Mouse (Mus musculus): ENCODE data around the gene Gimap9. TPM values are rescaled to one million over a fixed set of nuclear protein-coding genes. Genes with fewer than 3 reads are reported as not detected.

Gene Gimap9
- polyA plus RNA-seq, 1 experiment = 0.98 TPM

GRCm38 (mm10) chr6:48666159-48666586 is 9.8 kb upstream of the Gimap9 start:
- Histone ChIP-seq H3K4me3 (replicated peaks; ENCODE audit: insufficient read depth, low read depth, low read length) (no peak overlapping the region), H3K27me3 (ENCODE audit: control insufficient read depth, insufficient read depth, low read length) (no peaks in the 10 kb centered on the region), H3K4me1 (ENCODE audit: control insufficient read depth, insufficient read depth, low read length) (no peaks in the 10 kb centered on the region), H3K27ac (ENCODE audit: insufficient read depth, low read length) (no peak overlapping the region)
- WGBS = 67% methylated on average over 7 of the region's 7 CpGs
- TF ChIP-seq POLR2A (IDR thresholded peaks at IDR 0.05; ENCODE audit: borderline replicate concordance, insufficient read depth, low read length) (no peak), CTCF (IDR thresholded peaks at IDR 0.05; ENCODE audit: borderline replicate concordance, insufficient read depth, low read depth, low read length) (no peak)
- DNase-seq = no peak

DNA sequence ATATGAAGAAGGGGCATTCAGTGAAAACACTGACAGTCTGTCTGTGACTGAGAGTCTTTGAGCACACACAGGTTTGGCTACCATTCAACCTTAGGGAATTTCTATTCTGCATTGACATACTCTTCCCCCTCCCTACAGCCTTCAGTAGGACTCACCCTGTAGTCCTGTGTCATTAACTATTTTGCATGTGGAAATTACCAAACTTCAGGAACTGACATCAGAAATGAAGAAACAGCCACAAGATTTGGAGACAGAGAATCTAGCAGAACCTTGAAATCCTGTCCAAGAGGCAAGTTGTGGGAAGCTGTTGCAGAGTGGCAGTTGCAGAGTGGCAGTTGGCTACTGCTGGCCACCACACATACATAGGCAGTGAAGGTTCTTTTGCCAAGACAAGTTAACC is 7.9 kb upstream of the Gimap9 start:
- DNase-seq = no peak
- Histone ChIP-seq H3K4me1 (ENCODE audit: control insufficient read depth, insufficient read depth, low read length) (no peaks in the 10 kb centered on the region), H3K27ac (ENCODE audit: insufficient read depth, low read length) (no peak overlapping the region), H3K4me3 (replicated peaks; ENCODE audit: insufficient read depth, low read depth, low read length) (no peak overlapping the region), H3K27me3 (ENCODE audit: control insufficient read depth, insufficient read depth, low read length) (no peaks in the 10 kb centered on the region)
- TF ChIP-seq POLR2A (IDR thresholded peaks at IDR 0.05; ENCODE audit: borderline replicate concordance, insufficient read depth, low read length) (no peak), CTCF (IDR thresholded peaks at IDR 0.05; ENCODE audit: borderline replicate concordance, insufficient read depth, low read depth, low read length) (no peak)

- no peak for DNase-seq
- no peak overlapping the region for H3K27ac ChIP-seq (ENCODE audit: insufficient read depth, low read length)
- TF ChIP-seq CTCF (IDR thresholded peaks at IDR 0.05; ENCODE audit: borderline replicate concordance, insufficient read depth, low read depth, low read length) = no peak
- TF ChIP-seq POLR2A (IDR thresholded peaks at IDR 0.05; ENCODE audit: borderline replicate concordance, insufficient read depth, low read length) = no peak
- no peaks in the 10 kb centered on the region for H3K4me1 ChIP-seq (ENCODE audit: control insufficient read depth, insufficient read depth, low read length)
- WGBS = 69% methylated on average over 2 of the region's 2 CpGs
- H3K4me3 ChIP-seq (replicated peaks; ENCODE audit: insufficient read depth, low read depth, low read length) = no peak overlapping the region
- H3K27me3 ChIP-seq (ENCODE audit: control insufficient read depth, insufficient read depth, low read length) = no peaks in the 10 kb centered on the region
These were observed 6.4 kb upstream of the Gimap9 start for GRCm38 (mm10) chr6:48669446-48669969.

DNA sequence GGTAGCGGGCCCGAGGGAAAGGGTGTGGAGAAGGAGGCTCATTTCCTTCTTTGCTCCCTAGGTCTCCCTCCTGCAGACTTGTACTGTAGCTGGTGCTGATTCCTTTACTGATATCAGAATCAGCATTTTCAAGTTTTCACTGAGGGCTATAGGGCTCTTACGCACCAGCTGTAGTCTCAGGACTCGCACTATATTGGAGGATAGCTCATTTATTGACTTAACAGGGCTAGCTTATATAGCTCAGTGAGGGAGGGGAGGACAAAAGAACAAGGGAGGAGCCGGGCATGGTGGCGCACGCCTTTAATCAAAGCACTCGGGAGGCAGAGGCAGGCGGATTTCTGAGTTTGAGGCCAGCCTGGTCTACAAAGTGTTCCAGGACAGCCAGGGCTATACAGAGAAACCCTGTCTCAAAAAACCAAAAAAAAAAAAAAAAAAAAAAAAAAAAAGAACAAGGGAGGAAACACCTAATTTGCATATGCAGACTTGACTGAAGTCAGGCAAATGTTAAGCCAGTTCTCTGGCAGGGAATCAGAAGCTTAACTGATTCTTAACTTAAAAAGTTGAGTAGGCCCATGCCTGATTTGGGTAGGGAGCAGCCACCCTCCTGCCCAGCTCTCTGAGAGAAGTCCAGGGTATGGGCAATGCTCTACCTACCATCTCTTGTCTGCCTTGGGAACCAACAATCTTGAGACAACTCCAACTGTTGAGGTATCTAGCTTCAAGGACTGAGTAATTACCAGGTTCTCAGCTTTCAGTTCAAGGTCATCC is 1.5 kb upstream of the Gimap9 start:
- TF ChIP-seq CTCF (IDR thresholded peaks at IDR 0.05; ENCODE audit: borderline replicate concordance, insufficient read depth, low read depth, low read length) = no peak
- no peak for TF ChIP-seq POLR2A (IDR thresholded peaks at IDR 0.05; ENCODE audit: borderline replicate concordance, insufficient read depth, low read length)
- no peaks in the 10 kb centered on the region; the same call in 1 of the 2 replicates for H3K4me1 ChIP-seq (ENCODE audit: control insufficient read depth, insufficient read depth, low read length)
- no peak for DNase-seq
- H3K4me3 ChIP-seq (replicated peaks; ENCODE audit: insufficient read depth, low read depth, low read length) = no peak overlapping the region
- no peak overlapping the region for H3K27ac ChIP-seq (ENCODE audit: insufficient read depth, low read length)
- H3K27me3 ChIP-seq (ENCODE audit: control insufficient read depth, insufficient read depth, low read length) = no peaks in the 10 kb centered on the region
- 96% methylated on average over 9 of the region's 9 CpGs for WGBS

DNA sequence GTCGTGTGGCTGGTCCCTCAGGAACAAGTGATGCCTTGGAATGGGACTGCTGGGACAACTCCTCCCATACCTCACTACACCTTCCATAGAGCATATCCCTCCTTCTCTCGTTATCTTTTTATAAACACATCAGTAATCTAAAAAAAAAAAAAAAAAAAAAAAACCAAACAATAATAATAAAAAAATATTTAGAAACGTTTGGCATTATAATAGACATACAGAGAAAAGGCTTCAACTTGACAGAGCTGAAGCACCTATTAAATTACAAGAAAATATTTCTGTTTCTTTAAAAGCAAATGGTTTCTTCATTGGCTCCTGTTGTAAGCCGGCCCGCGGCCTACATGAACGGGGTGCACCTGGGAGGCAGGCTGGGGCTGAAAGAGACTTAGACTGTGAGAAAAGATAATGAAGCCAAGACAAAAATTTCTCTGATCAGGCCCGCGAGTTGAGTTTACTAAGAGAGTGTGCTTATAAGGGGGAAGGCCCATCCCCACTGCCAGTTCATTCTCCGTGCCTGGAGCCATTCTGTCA is 464 bp upstream of the Gimap9 start:
- TF ChIP-seq CTCF (IDR thresholded peaks at IDR 0.05; ENCODE audit: borderline replicate concordance, insufficient read depth, low read depth, low read length) (no peak), POLR2A (IDR thresholded peaks at IDR 0.05; ENCODE audit: borderline replicate concordance, insufficient read depth, low read length) (no peak)
- Histone ChIP-seq H3K4me3 (replicated peaks; ENCODE audit: insufficient read depth, low read depth, low read length) (no peak overlapping the region), H3K27ac (ENCODE audit: insufficient read depth, low read length) (no peak overlapping the region), H3K4me1 (ENCODE audit: control insufficient read depth, insufficient read depth, low read length) (no peaks in the 10 kb centered on the region; the same call in 1 of the 2 replicates), H3K27me3 (ENCODE audit: control insufficient read depth, insufficient read depth, low read length) (no peaks in the 10 kb centered on the region)
- WGBS = 60% methylated on average over 10 of the region's 10 CpGs
- no peak for DNase-seq

GRCm38 (mm10) chr6:48676860-48677415 is 1.0 kb downstream of the Gimap9 start:
- 34% methylated on average over 5 of the region's 5 CpGs for WGBS
- no peak for DNase-seq
- Histone ChIP-seq H3K27me3 (ENCODE audit: control insufficient read depth, insufficient read depth, low read length) (no peaks in the 10 kb centered on the region), H3K4me3 (replicated peaks; ENCODE audit: insufficient read depth, low read depth, low read length) (no peak overlapping the region), H3K4me1 (ENCODE audit: control insufficient read depth, insufficient read depth, low read length) (no peaks in the 10 kb centered on the region; the same call in 1 of the 2 replicates), H3K27ac (ENCODE audit: insufficient read depth, low read length) (no peak overlapping the region)
- TF ChIP-seq CTCF (IDR thresholded peaks at IDR 0.05; ENCODE audit: borderline replicate concordance, insufficient read depth, low read depth, low read length) (no peak), POLR2A (IDR thresholded peaks at IDR 0.05; ENCODE audit: borderline replicate concordance, insufficient read depth, low read length) (no peak)

GRCm38 (mm10) chr6:48677492-48678345 is 1.8 kb downstream of the Gimap9 start:
- DNase-seq = no peak
- 82% methylated on average over 17 of the region's 17 CpGs for WGBS
- TF ChIP-seq POLR2A (IDR thresholded peaks at IDR 0.05; ENCODE audit: borderline replicate concordance, insufficient read depth, low read length) = no peak
- no peak for TF ChIP-seq CTCF (IDR thresholded peaks at IDR 0.05; ENCODE audit: borderline replicate concordance, insufficient read depth, low read depth, low read length)

More at GRCm38 (mm10) chr6:48677492-48678345, 1.8 kb downstream of the Gimap9 start:
- Histone ChIP-seq H3K27ac (ENCODE audit: insufficient read depth, low read length) (no peak overlapping the region), H3K4me3 (replicated peaks; ENCODE audit: insufficient read depth, low read depth, low read length) (no peak overlapping the region), H3K4me1 (ENCODE audit: control insufficient read depth, insufficient read depth, low read length) (no peaks in the 10 kb centered on the region; the same call in 1 of the 2 replicates), H3K27me3 (ENCODE audit: control insufficient read depth, insufficient read depth, low read length) (no peaks in the 10 kb centered on the region)

Data from cerebellum, adult 2 months (tissue).